In genomic region chr12:84212297-84212696, GRCm38 (mm10) we compare ENCODE assay signal across 11 mouse cellular contexts. TPM values are rescaled to one million over a fixed set of nuclear protein-coding genes. Genes with fewer than 3 reads are reported as not detected.
DNase-seq lines count a peak whose midpoint lies in the region; ATAC-seq and TF ChIP-seq lines count a peak whose summit lies in the region.
"Had no signal": no experiment of that assay in that cellular context is flagged by ENCODE, and none has a peak within 500 bp of the region (broad histone marks: within the 10 kb centered on the region; RNA-seq: fewer than 3 reads in every experiment).

No protein-coding gene starts in this region.

- peak; percentile 85 for DNase-seq in kidney, adult 2 months
- no peak for DNase-seq in kidney, adult 18-20 months
- no peak for DNase-seq in Patski (ENCODE audit: low read depth, low spot score)
- DNase-seq in brain, embryonic 14.5 days (ENCODE audit: low read depth), result peak; percentile 75
- peak; percentile 81 to 86 for DNase-seq in kidney, postnatal 36 days
- DNase-seq in ovary, adult 18-20 months (ENCODE audit: low spot score), result no peak
- DNase-seq in layer of hippocampus, postnatal 36 days, result no peak
- no peak for DNase-seq in frontal cortex, postnatal 10 days (ENCODE audit: low spot score in 2 of 2)
- DNase-seq: cerebellum, postnatal 36 days had no signal

- H3K4me3 ChIP-seq in kidney, adult 2 months (ENCODE audit: insufficient read depth, low read depth, low read length), result no peak overlapping the region
- H3K4me3 ChIP-seq: forebrain, embryonic 10.5 days; layer of hippocampus, adult 2 months had no signal

- no peak overlapping the region for H3K27ac ChIP-seq in kidney, adult 2 months (ENCODE audit: insufficient read depth, low read depth, low read length)
- H3K27ac ChIP-seq: forebrain, embryonic 10.5 days; layer of hippocampus, adult 2 months had no signal

- peak; percentile 17 for ATAC-seq in Patski

- 8% methylated on average over 4 of the region's 4 CpGs for WGBS in kidney, adult 2 months

- in situ Hi-C loops in Patski (cut with MboI; ENCODE audit: low pct_unique_long_range_greater_than_20kb), result no loop called here

- H3K27me3 ChIP-seq in kidney, adult 2 months (replicated peaks; ENCODE audit: control insufficient read depth, insufficient read depth, low read length), result no peaks in the 10 kb centered on the region
- H3K27me3 ChIP-seq in Patski, result no peaks in the 10 kb centered on the region

- POLR2A ChIA-PET in Patski (lab: Charles Lee), result no interaction called here

- no peaks in the 10 kb centered on the region for H3K36me3 ChIP-seq in kidney, adult 2 months (ENCODE audit: control insufficient read depth, insufficient read depth, low read length)

- H3K4me1 ChIP-seq in kidney, adult 2 months (ENCODE audit: control insufficient read depth, insufficient read depth, low read length), result peaks cover 33% of the 10 kb centered on the region

- no peak for TF ChIP-seq CTCF in kidney, adult 2 months (conservative IDR thresholded peaks at IDR 0.05; ENCODE audit: insufficient read depth, insufficient read length, low read depth, low read length)
- no peak for TF ChIP-seq CTCF in Patski (IDR thresholded peaks at IDR 0.05)
- no peak for TF ChIP-seq CTCF in brain, embryonic 14.5 days (IDR thresholded peaks at IDR 0.05; ENCODE audit: borderline replicate concordance, extremely low read depth, insufficient read depth, insufficient read length)

- CTCF ChIA-PET in Patski (lab: Charles Lee), result no interaction called here

- TF ChIP-seq POLR2A in kidney, adult 2 months (IDR thresholded peaks at IDR 0.05; ENCODE audit: low read depth, low read length), result no peak
- TF ChIP-seq POLR2A in brain, embryonic 14.5 days (IDR thresholded peaks at IDR 0.05; ENCODE audit: borderline replicate concordance, extremely low read depth, insufficient read depth, insufficient read length, poor library complexity, severe bottlenecking), result no peak

RNA-seq across cellular contexts. Expression of gene Elmsan1, which starts 6.4 kb away (rescaled TPM):
- 6.7 and 7.4 TPM in 2 replicates for polyA plus RNA-seq in kidney, adult 2 months (2012; rRNA removed)
- polyA plus RNA-seq in Patski (2021), result 16.0 TPM
- 6.8 and 7.9 TPM in 2 replicates for polyA plus RNA-seq in brain, embryonic 14.5 days (2012; rRNA removed)
- total RNA-seq in layer of hippocampus, postnatal 36 days (2021), result 10 to 100 TPM; 21.0 to 24.1 TPM

Comparison
In these comparisons a context has a peak if more than half of its experiments do, and no peak if none do; other contexts are left out.
1. DNase-seq: peak in kidney, adult 2 months (single experiment), brain, embryonic 14.5 days (single experiment) and kidney, postnatal 36 days (2 of 2); none in kidney, adult 18-20 months (single experiment), Patski (single experiment), ovary, adult 18-20 months (single experiment), layer of hippocampus, postnatal 36 days (0 of 2) and frontal cortex, postnatal 10 days (0 of 2).